Mouse (Mus musculus) layer of hippocampus, adult 2 months (tissue): ENCODE results near the gene Cryba4. TPM values are rescaled to one million over a fixed set of nuclear protein-coding genes. Genes with fewer than 3 reads are reported as not detected.

Experiments
- DNase-seq, 2 experiments: peaks; one replicate each; pipeline ENCODE4 v3.0.0; 2022; ENCODE audit warnings: low spot score in 2 of 2
- H3K27ac ChIP-seq: fragments of 200-600 bp; 2 replicates; pipeline ENCODE4 v1.8.1; 2022
- H3K4me3 ChIP-seq: fragments of 200-600 bp; 2 replicates; pipeline ENCODE4 v1.8.1; 2022; ENCODE audit warnings: mild to moderate bottlenecking
- CTCF ChIP-seq: fragments of 200-600 bp; conservative IDR thresholded peaks from 2 replicates; pipeline ENCODE4 v1.8.1; 2022; ENCODE audit warnings: antibody characterized with exemption, mild to moderate bottlenecking, moderate library complexity
- total RNA-seq, 2 experiments: library from RNA; stranded (reverse); gene quantifications; 2 replicates each; pipeline ENCODE4 v1.2.3; 2021

The Cryba4 gene
- total RNA-seq, 2 experiments from 2014 or later: 1.0 to 1.5 TPM

GRCm38 (mm10) chr5:112283543-112284202 lies 31.4 kb upstream of the Cryba4 start:
- TF ChIP-seq CTCF: no peak
- no peak for DNase-seq
- peak overlapping the region; percentile 46; the same call in 1 of the 2 replicates for H3K27ac ChIP-seq
- no peak overlapping the region for H3K4me3 ChIP-seq

GRCm38 (mm10) chr5:112282780-112283482 lies 30.6 kb upstream of the Cryba4 start:
- H3K27ac ChIP-seq: peak overlapping the region; percentile 49; the same call in 1 of the 2 replicates

DNA sequence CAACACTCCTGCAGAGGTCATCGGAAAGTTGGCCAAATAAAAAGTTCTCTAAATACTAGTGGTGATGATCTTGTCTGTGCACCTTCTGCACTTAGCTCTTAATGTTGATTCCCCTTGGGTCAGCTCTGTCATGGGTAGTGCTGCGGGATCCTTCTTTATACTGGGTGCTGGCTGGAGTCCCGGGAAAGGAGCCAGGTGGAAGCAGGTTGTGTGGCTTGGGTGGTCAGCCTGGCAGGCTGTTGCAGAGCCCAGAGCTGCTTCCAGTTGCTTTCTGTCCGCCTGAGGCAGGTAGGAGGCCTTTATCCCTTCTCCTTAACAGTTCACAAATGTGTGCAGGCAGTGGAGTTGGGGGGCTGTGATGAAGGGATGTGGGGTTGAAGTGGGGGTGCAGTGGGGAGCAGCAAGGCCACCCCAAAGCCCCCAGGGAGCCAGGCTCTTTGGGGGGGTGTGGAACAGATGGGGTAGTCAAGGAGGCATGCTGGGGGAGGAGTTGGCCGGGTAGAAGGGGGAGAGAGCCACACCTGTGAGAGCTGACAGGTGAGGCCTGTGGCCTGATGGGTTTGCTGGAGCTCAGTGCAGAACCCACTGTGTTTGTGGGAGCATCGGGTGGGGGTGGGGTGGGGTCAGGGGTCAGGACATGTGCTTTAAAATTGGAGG lies 29.9 kb upstream of the Cryba4 start:
- no peak for TF ChIP-seq CTCF

More at GRCm38 (mm10) chr5:112282780-112283482, 30.6 kb upstream of the Cryba4 start:
- no peak for TF ChIP-seq CTCF
- DNase-seq: no peak
- H3K4me3 ChIP-seq: no peak overlapping the region

DNA sequence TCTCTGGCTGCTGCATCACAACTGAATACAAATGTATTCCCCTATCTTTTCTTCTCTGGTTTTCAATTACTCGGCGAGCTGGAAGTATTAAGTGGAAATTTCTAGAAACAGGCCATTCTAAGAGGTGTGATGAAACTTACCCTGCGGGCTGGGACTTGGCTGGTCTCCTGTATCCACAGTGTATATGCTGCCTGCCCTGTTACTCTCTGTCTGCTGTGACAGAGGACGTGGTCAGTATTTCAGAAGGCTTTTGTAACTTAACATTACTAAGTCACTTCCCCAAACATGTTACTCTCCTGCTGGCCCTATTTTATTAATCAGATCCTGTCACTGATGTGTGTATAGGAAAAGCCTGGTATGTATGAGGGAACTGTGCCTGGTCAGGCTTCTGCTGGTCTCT lies 29.4 kb upstream of the Cryba4 start:
- no peak for DNase-seq
- peak overlapping the region; percentile 18; the same call in 1 of the 2 replicates for H3K27ac ChIP-seq
- TF ChIP-seq CTCF: no peak
- H3K4me3 ChIP-seq: no peak overlapping the region

More for the DNA sequence above, 29.9 kb upstream of the Cryba4 start:
- no peak for DNase-seq
- H3K27ac ChIP-seq: peak overlapping the region; percentile 49; the same call in 1 of the 2 replicates
- no peak overlapping the region for H3K4me3 ChIP-seq

- TF ChIP-seq CTCF: no peak
- no peak overlapping the region for H3K4me3 ChIP-seq
- no peak for DNase-seq
- peak overlapping the region; percentile 77 for H3K27ac ChIP-seq
These were observed 28.7 kb upstream of the Cryba4 start for GRCm38 (mm10) chr5:112280863-112281660.

GRCm38 (mm10) chr5:112280151-112280550 lies 27.8 kb upstream of the Cryba4 start:
- no peak for TF ChIP-seq CTCF
- DNase-seq: no peak
- peak overlapping the region; percentile 77 for H3K27ac ChIP-seq
- H3K4me3 ChIP-seq: no peak overlapping the region

GRCm38 (mm10) chr5:112279181-112280021 lies 27.1 kb upstream of the Cryba4 start:
- H3K4me3 ChIP-seq: no peak overlapping the region
- H3K27ac ChIP-seq: peak overlapping the region; percentile 77

GRCm38 (mm10) chr5:112277906-112278470 lies 25.7 kb upstream of the Cryba4 start:
- H3K4me3 ChIP-seq: peak overlapping the region; percentile 88
- no peak for DNase-seq
- TF ChIP-seq CTCF: no peak
- peak overlapping the region; percentile 25; the same call in 1 of the 2 replicates for H3K27ac ChIP-seq

More at GRCm38 (mm10) chr5:112279181-112280021, 27.1 kb upstream of the Cryba4 start:
- no peak for TF ChIP-seq CTCF
- no peak for DNase-seq

- DNase-seq: no peak
- no peak; the same call in 1 of the 2 replicates for TF ChIP-seq CTCF
- H3K4me3 ChIP-seq: peak overlapping the region; percentile 88
- H3K27ac ChIP-seq: peak overlapping the region; percentile 96
These were observed 24.6 kb upstream of the Cryba4 start for GRCm38 (mm10) chr5:112276907-112277348.

DNA sequence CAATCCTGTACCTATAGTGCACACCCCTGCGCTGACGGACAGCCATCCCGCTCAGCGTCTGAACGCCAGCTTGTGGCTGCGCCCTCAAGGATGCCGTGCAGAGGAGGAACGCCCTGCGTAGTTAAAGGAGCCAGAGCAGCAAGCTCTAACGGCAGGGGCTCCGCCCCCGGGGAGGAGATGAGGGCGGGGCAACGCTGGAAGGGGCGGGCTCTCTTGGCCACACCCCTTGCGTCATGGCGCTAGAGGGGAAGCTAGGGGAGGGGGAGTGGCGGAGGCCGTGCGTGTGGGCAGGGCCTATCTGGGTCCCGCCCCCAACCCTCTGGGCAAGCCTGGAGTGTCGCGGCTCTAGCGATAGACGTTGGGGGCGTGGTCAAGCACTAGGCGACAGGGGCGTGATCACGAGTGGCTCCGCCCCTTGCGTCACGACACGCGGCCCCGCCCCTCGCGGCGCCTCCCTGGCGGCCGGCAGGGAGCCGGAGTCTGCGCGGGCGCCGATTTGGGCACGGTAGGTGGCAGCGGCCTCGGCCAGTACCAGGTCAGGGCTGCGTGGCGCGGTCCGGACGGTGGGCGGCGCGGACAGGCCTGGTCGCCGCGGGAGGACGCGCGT lies 24.1 kb upstream of the Cryba4 start, which contains the start of gene Tpst2:
Gene Tpst2 (plus strand): TSS at position 425 of the 607 bp plus-strand sequence.
- Histone ChIP-seq H3K4me3 (peak within 1 kb of the TSS; percentile 88), H3K27ac (peak within 1 kb of the TSS; percentile 96)
- peak; percentile 100 for DNase-seq
- peak; percentile 52 for TF ChIP-seq CTCF
